Mouse (Mus musculus): ENCODE measurements around the gene Usp31. TPM values are rescaled to one million over a fixed set of nuclear protein-coding genes. Genes with fewer than 3 reads are reported as not detected.

Gene Usp31
- polyA plus RNA-seq (2012), result 1.4 and 1.5 TPM in 2 replicates

- no peak for TF ChIP-seq GATA1 (IDR thresholded peaks at IDR 0.05; ENCODE audit: low read length)
These were observed at the start of gene Usp31 for GRCm38 (mm10) chr7:121707073-121707667. Gene Usp31 (minus strand): TSS chr7:121707253.

GRCm38 (mm10) chr7:121754748-121755147 is 47.7 kb upstream of the Usp31 start:
- no peak for TF ChIP-seq GATA1 (IDR thresholded peaks at IDR 0.05; ENCODE audit: low read length)

- TF ChIP-seq GATA1 (IDR thresholded peaks at IDR 0.05; ENCODE audit: low read length), result no peak
These were observed 43.2 kb upstream of the Usp31 start for GRCm38 (mm10) chr7:121750244-121750643.

GRCm38 (mm10) chr7:121737511-121738415 is 30.7 kb upstream of the Usp31 start:
- no peak for TF ChIP-seq GATA1 (IDR thresholded peaks at IDR 0.05; ENCODE audit: low read length)

- no peak for TF ChIP-seq GATA1 (IDR thresholded peaks at IDR 0.05; ENCODE audit: low read length)
These were observed 27.2 kb upstream of the Usp31 start, which contains the start of gene Scnn1g for GRCm38 (mm10) chr7:121734171-121734831. Gene Scnn1g (plus strand): TSS chr7:121734479.

- no peak for TF ChIP-seq GATA1 (IDR thresholded peaks at IDR 0.05; ENCODE audit: low read length)
These were observed 23.2 kb upstream of the Usp31 start for GRCm38 (mm10) chr7:121730225-121730624.

- TF ChIP-seq GATA1 (IDR thresholded peaks at IDR 0.05; ENCODE audit: low read length), result no peak
These were observed 10.0 kb upstream of the Usp31 start for GRCm38 (mm10) chr7:121717031-121717430.

- TF ChIP-seq GATA1 (IDR thresholded peaks at IDR 0.05; ENCODE audit: low read length), result no peak
These were observed 4.1 kb upstream of the Usp31 start for GRCm38 (mm10) chr7:121711171-121711570.

GRCm38 (mm10) chr7:121706411-121707072 is 511 bp downstream of the Usp31 start:
- TF ChIP-seq GATA1 (IDR thresholded peaks at IDR 0.05; ENCODE audit: low read length), result no peak

- no peak for TF ChIP-seq GATA1 (IDR thresholded peaks at IDR 0.05; ENCODE audit: low read length)
These were observed 2.0 kb downstream of the Usp31 start for GRCm38 (mm10) chr7:121705051-121705450.

GRCm38 (mm10) chr7:121701983-121702382 is 5.1 kb downstream of the Usp31 start:
- TF ChIP-seq GATA1 (IDR thresholded peaks at IDR 0.05; ENCODE audit: low read length), result no peak

GRCm38 (mm10) chr7:121700480-121700879 is 6.6 kb downstream of the Usp31 start:
- TF ChIP-seq GATA1 (IDR thresholded peaks at IDR 0.05; ENCODE audit: low read length), result no peak

GRCm38 (mm10) chr7:121699218-121699617 is 7.8 kb downstream of the Usp31 start:
- no peak for TF ChIP-seq GATA1 (IDR thresholded peaks at IDR 0.05; ENCODE audit: low read length)

- TF ChIP-seq GATA1 (IDR thresholded peaks at IDR 0.05; ENCODE audit: low read length), result no peak
These were observed 9.5 kb downstream of the Usp31 start for GRCm38 (mm10) chr7:121697574-121697973.

GRCm38 (mm10) chr7:121697170-121697569 is 9.9 kb downstream of the Usp31 start:
- TF ChIP-seq GATA1 (IDR thresholded peaks at IDR 0.05; ENCODE audit: low read length), result no peak

GRCm38 (mm10) chr7:121691803-121692202 is 15.2 kb downstream of the Usp31 start:
- TF ChIP-seq GATA1 (IDR thresholded peaks at IDR 0.05; ENCODE audit: low read length), result no peak

Data from G1E-ER4 (cell line).